Mouse (Mus musculus) ZHBTc4 (cell line): ENCODE results near the gene Ric1.

ENCODE experiments used
- DNase-seq: peaks from one replicate; pipeline ENCODE4 v3.0.0-alpha.2; 2011; ENCODE audit warnings: low read depth, low spot score

Ric1 gene

GRCm38 (mm10) chr19:29608212-29608611 is 86.1 kb downstream of the Ric1 start:
- DNase-seq, result no peak

GRCm38 (mm10) chr19:29610907-29611306 is 88.8 kb downstream of the Ric1 start:
- no peak for DNase-seq

DNA sequence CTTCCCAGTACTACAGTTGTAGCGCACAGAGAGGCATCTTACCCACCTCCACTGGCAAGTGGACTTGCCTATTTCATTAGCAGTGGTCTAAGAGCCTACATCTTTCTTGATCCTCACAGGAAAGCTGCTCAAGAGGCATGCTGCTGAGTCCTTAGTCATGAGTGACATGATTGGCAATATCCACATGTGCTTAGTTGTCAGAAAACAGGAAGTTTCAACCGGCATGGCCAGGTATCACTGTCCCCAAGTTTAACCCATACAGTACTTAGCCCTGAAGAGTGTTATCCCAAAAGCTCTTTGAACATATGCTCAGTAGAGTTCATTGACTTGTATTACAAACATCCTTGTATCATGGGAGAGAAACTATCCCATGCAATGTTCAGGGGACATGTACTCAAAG is 90.0 kb downstream of the Ric1 start:
- no peak for DNase-seq

GRCm38 (mm10) chr19:29641055-29641454 is 119.0 kb downstream of the Ric1 start:
- DNase-seq, result no peak

- no peak for DNase-seq
Measured at GRCm38 (mm10) chr19:29641510-29641909, 119.4 kb downstream of the Ric1 start.

GRCm38 (mm10) chr19:29642211-29642610 is 120.1 kb downstream of the Ric1 start:
- peak; percentile 25 for DNase-seq

- no peak for DNase-seq
Measured at GRCm38 (mm10) chr19:29643194-29643922, 121.3 kb downstream of the Ric1 start.

DNA sequence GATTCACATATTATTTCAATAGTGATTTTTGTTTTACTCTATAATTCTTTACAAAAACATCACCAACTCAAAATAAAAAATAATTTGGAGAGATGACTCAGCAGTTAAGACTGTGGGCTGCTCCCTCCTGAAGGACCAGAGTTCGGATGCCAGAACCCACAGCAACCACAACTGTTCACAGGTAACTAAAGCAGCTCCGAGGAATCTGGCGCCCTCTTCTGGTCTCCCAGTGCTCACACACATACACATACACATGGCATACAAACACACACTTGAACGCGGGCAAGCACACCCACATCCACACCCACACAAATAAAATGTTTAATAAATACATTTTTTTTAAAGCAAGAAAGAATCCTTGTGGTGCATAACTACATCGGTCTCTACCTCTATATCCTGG is 122.7 kb downstream of the Ric1 start:
- peak; percentile 88 for DNase-seq

DNA sequence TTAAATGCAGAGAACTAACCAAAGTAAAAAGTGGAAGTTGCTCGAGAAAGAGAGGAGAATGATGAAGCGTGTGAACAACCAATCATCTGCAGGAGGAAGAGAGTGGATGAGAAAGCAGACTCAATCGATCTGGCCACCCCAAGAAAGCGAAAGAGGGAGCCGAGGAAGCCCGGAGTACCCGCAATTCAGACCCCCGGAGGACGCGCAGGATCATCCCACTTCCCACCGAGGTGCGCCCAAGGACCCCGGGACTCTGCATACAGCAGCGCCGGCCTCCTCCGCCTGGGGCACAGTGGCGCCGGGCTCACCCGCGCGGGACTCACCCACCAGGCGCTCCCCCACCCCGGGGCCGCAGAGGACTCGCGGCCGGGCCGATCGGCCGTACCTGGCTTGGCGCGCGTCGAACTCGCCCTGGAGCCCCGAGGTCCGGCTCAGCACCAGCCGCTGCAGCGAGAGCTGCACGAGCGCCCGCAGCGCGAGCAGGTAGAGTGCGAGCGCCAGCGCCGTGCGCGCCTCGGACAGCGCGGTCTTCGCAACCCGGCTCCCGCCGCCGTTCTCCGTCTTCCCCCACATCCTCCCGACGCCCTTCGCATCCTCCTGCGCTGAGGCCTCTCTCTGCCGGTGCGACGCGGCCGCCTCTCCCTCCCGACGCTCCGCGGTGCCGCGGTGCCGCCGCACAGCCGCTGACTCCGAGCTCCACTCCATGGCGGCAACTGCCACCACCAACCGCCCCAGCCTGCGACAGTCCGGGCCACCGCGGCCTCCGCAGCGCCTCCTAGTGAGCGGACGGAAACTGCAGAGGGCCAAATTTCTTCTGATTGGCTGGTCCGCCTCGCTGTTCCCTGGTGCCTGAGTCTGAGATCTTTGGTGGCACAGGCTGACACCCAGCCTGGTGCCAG is 125.8 kb downstream of the Ric1 start, which contains the start of gene Ermp1:
Ermp1 (minus strand) TSS at position 765 of the 899 bp plus-strand sequence.
- DNase-seq, result peak; percentile 95

GRCm38 (mm10) chr19:29648550-29648914 is 126.5 kb downstream of the Ric1 start:
- no peak for DNase-seq

GRCm38 (mm10) chr19:29649683-29650082 is 127.6 kb downstream of the Ric1 start:
- no peak for DNase-seq

GRCm38 (mm10) chr19:29653768-29654265 is 131.7 kb downstream of the Ric1 start:
- no peak for DNase-seq

DNA sequence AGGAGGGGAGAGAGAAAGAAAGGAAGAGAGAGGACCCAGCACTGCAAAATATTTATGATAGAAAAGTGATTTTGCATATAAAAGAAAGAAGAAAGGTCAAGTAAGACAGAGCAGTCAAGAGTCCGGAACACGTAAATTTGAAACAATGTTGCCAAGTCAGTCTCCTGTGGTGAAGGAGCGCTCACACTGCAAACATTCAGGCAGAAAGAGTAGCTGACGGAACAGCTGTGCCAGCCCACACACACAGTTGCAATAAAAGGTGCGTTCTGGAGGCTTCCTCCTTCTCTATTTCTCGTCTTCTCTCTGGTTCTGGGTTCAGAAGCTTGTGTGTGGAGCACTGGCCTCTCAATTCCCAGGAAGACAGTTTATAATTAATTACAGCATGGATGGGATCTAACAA is 133.1 kb downstream of the Ric1 start:
- peak; percentile 64 for DNase-seq

GRCm38 (mm10) chr19:29656029-29656428 is 133.9 kb downstream of the Ric1 start:
- DNase-seq, result no peak
